Mouse (Mus musculus): ENCODE data around the gene Fam227a. TPM values are rescaled to one million over a fixed set of nuclear protein-coding genes. Genes with fewer than 3 reads are reported as not detected.
"Not testable (repeated sequence)": the region's sequence is repeated elsewhere in the genome, so short reads cannot be mapped to it uniquely, and the experiment has no call there.

Gene Fam227a
- polyA plus RNA-seq, 1 experiment = 0.16 TPM

DNA sequence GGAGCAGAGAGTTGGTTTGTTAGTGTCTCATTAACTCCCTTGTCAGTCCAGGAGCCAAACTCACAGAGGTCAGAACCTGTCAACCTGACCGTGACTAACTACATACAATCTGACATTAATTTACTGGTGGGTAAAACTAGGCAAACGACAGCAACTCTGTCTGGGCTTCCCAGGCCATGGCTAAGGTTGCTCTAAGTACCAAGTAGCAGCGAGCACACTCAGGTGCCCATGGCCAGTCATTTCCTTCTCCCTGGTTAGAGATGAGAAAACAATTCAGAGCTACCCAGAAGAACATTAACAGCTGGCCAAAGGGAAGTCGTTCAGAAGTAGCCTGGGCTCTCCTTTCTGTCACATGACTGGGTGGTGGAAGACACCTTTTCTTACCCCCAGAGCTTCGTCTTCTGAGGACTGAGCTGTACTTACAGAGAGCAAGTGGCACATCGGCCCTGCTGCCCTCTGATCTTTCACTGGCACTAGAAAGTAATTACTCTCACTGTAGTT is 26.4 kb upstream of the Fam227a start:
- no peak for DNase-seq (ENCODE audit: low read depth, low spot score)
- WGBS = 8% methylated on average over 6 of the region's 6 CpGs

DNA sequence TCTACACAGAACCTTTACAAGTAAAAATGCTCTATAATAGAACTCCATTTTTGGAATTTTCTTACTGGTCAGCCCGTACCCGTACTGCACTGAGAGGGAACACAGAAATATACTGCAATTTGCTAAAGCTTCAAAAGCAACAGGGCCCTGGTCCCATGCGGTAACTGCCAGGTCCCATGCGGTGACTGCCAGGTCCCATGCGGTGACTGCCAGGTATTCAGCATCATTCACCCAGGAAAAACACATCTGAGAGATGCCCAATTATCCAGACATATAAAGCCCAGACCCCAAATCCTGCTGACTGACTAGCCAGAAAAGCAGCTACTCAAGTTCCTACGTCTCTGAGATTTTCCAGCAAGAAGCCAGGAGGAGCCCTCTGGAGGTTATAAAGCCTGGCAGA is 25.9 kb upstream of the Fam227a start:
- DNase-seq (ENCODE audit: low read depth, low spot score) = no peak
- 70% methylated on average over 6 of the region's 6 CpGs for WGBS

DNA sequence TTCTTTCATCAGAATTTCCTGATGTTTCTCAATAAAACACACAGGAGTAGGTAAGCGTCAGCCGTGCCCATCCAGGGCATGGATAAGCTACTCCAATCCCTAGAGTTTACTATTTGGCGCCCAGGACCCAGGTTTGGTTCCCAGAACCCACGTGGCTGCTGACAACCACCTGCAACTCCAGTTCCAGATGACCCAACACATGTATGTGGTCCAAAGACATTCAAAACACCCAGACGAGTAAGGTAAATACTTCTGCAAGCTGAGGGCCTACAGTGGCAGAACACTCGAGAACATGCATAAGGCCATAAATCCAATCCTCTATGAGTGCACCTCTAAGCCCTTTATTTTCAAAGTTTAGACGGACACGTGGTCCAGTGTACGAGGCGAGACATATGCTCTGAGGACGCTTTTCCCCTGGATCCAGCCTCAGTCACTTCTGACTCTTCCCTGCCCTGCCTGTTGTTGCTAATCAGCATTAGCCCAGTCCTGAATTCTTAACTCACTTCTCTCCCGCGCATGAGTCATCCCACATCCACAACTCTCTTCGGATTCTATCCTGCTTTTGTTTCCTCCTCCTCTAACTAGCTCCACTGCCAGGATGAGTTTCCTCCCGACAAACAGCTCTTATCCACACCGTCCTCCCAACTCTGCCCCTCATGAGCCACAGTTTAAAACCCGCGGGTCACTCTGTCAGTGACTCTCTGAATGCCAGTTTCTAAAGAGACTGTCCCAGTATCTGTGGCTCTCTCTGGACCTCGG is 25.1 kb upstream of the Fam227a start:
- 25% methylated on average over 19 of the region's 19 CpGs for WGBS
- no peak for DNase-seq (ENCODE audit: low read depth, low spot score)

DNA sequence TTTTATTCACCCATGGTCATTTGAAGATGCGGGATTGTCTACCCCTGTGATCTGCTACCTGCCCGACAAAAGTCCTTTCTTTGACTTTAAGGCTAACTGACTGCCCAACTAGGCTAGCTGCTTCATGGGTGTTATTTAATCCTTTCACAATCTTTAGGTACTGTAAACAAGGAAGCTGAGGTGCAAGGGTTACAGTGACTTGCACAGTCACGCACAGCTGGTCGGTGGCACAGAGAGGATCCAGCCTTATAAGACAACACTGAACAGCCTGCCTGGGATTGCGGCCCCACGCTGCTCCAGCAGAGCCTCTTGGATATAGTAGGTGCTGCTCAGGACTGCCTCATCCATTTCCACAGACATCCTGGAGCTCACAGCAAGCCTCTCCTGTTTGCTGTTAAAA is 24.4 kb upstream of the Fam227a start:
- 26% methylated on average over 6 of the region's 6 CpGs for WGBS
- no peak for DNase-seq (ENCODE audit: low read depth, low spot score)

DNA sequence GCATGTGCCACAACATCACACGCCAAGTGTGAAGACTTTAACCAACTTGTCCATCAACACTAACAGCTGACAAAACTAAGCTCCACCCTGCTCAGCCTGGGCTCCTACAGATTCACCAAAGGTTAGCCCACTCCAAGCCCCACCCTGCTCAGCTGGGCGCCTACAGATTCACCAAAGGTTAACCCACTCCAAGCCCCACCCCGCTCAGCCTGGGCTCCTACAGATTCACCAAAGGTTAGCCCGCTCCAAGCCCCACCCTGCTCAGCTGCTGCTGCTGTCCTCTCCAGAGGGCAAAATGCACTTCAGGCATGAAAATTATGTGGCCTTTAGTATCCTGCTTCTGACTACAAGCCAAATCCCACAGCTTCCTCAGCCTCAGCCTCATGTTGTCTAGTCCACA is 23.2 kb upstream of the Fam227a start:
- DNase-seq (ENCODE audit: low read depth, low spot score) = no peak
- WGBS = 49% methylated on average over 4 of the region's 4 CpGs

DNA sequence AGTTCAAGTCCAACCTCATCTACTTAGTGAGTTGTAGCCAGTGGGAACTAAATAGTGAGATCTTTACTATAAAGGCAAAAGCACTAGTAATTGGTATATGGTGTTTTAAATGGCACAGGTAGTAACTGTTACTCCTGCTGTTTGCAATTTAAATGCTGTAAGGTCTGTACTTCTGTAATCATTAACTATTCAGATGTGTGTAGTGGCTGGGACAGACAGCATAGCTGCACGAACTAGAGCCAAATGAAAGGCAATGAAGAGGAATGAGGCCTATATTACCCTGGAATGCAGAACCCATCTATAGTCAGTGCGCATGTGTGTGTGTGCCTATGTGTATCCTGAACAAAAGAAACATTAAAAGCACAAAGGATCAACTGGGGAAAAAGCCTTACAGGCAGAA is 19.2 kb upstream of the Fam227a start:
- no peak for DNase-seq (ENCODE audit: low read depth, low spot score)
- 43% methylated on average over 2 of the region's 2 CpGs for WGBS

DNA sequence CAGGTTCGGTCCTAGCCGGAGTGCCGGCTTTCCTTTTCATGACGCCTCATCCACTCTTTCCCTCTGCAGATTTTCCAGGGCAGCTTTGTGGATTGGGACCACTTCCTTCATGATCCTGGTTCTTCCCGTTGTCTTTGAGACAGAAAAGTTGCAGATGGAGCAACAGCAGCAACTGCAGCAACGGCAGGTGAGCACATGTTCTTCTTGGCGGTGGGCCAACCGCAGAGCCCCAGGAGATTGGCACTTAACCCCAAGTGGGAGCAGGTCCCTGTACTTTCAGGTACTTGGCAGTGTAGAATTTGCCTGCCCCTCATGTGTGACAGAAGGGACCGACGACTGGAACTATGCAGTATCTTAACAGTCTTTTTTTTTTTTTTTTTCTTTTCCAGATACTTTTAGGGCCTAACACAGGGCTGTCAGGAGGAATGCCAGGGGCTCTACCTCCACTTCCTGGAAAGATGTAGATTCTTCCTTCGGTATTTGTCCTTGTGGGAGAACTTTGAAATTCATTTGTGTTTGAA is 13.1 kb upstream of the Fam227a start:
- 53% methylated on average over 11 of the region's 11 CpGs for WGBS
- DNase-seq (ENCODE audit: low read depth, low spot score) = not testable (repeated sequence)

DNA sequence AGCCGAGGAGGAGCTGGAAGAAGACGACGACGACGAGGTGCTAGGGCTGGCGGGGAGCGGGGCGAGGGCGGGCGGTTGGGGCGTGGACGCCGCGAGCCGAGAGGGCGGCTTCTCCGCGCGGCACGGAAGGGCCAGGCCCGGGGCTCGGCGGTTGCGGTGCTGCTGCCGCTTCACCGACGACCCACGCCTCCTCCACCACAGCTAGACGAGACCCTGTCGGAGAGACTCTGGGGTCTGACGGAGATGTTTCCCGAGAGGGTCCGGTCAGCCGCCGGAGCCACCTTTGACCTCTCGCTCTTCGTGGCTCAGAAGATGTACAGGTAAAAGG is 12.2 kb upstream of the Fam227a start:
- no peak for DNase-seq (ENCODE audit: low read depth, low spot score)
- under 1% methylated on average over 37 of the region's 37 CpGs for WGBS

DNA sequence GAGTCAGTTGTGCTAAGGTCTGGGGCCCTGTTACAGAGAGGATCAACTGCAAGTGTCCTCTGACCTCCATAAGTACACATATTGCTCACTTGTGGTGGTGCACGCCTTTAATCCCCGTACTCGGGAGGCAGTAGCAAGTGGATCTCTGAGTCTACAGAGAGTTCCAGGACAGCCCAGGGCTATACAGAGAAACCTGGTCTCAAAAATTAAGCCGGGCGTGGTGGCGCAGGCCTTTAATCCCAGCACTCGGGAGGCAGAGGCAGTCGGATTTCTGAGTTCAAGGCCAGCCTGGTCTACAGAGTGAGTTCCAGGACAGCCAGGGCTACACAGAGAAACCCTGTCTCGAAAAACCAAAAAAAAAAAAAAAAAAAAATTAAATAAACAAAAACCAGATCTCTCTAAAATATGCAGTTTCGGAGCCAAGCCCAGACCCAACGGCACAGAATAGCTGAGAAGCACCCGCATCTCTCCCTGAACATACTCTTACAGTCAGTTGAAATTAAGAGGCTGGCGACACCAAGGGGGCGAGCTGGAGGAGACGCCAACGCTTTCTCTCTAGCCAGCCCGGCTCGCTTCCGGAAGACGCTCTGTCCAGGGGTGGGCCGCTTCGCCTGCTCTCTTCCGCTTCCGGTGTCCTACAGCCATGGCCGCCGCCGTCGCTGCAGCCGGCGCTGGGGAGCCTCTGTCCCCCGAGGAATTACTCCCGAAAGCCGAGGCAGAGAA is 11.7 kb upstream of the Fam227a start, which contains the start of gene Tomm22:
Gene Tomm22 (plus strand): TSS at position 613 of the 723 bp plus-strand sequence.
- DNase-seq (ENCODE audit: low read depth, low spot score) = no peak

DNA sequence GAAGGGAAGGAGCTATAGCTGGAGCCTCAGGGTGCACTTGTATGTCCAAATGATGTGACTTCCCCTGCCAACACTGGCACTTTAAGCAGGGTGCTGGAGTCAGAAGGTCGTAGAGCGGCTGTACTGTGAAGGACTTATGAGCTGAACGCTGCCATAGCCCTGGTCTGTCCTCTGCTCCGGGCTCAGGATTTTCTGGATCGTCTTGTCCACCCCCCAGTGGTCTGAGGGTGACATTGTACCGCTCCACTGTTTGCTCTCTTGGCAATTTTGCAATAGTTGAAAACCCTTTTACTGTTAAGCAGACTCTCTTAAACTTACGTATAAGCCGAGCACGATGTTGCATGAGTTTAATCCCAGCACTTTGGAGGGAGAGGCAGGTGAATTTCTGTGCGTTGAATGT is 10.4 kb upstream of the Fam227a start:
- DNase-seq (ENCODE audit: low read depth, low spot score) = no peak
- WGBS = 55% methylated on average over 10 of the region's 10 CpGs

More for the DNA sequence above, 11.7 kb upstream of the Fam227a start, which contains the start of gene Tomm22:
- WGBS = 11% methylated on average over 33 of the region's 33 CpGs

DNA sequence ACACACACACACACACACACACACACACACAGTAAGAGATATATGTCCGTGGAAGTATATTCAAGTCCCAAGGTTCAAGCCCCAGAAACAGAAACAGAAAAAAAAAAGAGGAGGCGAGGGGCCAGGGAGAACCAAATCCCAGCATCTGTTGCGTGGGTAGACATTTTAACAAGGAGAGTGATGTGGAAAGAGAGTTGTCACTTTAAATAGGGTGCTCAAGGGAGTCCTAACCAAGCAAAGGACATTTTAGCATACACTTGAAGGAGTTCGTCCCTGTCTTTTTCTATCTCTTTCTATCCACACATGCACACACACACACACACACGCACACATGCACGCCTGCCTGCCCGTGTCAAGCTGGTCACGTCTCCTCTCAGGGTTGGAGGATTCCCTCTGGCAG is 5.9 kb upstream of the Fam227a start:
- 92% methylated on average over 8 of the region's 8 CpGs for WGBS
- DNase-seq (ENCODE audit: low read depth, low spot score) = no peak

DNA sequence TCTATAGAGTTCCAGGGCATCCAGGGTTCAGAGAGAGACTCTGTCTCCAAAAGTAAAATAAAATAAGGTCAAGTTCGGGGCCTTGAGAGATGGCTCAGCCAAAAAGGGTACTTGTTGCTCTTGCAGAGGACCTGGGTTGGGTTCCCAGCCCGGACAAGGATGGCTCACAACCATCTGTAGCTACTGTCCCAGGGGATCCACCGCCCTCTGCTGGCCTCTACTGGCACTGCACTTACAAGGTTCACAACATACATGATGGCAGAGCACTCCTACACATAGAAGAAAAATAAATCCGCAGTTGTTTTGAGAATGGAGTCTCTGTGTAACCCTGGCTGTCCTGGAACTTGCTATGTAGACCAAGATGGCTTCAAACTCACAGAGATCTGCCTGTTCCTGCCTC is 3.1 kb upstream of the Fam227a start:
- 75% methylated on average over 4 of the region's 4 CpGs for WGBS
- DNase-seq (ENCODE audit: low read depth, low spot score) = no peak

DNA sequence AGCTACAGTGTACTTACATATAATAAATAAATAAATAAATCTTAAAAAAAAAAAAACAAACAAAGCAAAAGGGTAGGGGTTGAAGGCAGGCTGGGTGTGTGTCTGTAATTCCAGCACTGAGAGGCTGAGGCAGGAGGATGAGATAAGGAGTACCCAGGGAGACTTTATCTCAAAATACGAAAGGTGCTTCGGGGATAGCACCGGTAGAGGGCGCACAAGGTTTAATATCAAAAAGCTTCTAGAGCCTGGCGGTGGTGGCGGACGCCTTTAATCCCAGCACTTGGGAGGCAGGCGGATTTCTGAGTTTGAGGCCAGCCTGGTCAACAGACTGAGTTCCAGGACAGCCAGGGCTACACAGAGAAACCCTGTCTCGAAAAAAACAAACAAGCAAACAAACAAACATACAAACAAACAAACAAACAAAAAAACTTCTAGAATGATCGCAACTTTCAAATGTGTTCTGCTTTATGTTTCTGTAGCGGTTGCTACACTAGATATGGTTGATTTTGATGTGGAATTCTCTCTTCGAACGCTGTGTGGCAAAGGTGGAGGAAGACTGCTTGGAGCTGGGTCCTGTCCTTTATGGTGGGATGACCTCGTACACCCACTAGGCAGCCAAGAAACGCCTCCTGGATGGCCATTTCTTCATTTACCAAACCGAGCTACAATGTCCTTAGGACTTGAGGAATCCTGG is 772 bp downstream of the Fam227a start:
- WGBS = 2% methylated on average over 16 of the region's 16 CpGs
- peak; percentile 73 for DNase-seq (ENCODE audit: low read depth, low spot score)

DNA sequence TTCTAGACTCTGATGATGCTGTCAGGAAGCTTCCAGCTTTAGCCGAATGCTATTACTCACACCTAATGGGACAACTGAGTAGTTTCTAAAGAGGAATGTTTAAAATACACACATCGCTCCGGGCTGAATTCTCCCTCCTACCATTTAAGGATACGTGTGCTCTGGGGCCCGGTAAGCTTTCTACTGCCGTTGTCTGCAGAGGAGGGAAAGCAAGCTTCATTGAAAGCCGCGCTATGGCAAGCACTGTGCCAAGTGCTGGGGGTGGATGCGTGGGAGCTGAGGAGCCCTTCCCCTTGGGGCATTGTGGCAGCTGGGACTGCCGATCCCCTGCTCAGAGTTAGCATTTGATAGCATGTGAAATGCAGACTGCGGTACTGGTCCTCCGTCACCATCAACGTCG is 2.3 kb downstream of the Fam227a start:
- DNase-seq (ENCODE audit: low read depth, low spot score) = no peak
- 86% methylated on average over 14 of the region's 14 CpGs for WGBS

DNA sequence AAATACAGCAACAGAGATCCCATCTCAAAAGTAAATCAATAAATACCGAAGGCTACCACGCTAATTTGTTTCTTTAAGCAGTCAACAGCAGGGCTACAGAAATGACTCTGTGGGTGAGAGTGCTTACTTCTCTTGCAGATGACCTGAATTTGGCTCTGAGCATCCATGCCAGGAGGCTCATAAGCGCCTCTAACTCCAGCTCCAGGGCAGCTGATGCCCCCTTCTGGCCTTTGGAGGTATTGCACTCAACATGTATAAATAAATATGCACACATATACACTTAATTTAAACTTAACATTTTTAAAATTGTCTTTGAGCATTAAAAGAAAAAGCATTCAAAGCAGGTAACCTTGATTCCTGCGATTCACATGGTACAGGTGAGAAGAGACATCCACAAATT is 7.3 kb downstream of the Fam227a start:
- 81% methylated on average over 4 of the region's 4 CpGs for WGBS
- no peak for DNase-seq (ENCODE audit: low read depth, low spot score)

DNA sequence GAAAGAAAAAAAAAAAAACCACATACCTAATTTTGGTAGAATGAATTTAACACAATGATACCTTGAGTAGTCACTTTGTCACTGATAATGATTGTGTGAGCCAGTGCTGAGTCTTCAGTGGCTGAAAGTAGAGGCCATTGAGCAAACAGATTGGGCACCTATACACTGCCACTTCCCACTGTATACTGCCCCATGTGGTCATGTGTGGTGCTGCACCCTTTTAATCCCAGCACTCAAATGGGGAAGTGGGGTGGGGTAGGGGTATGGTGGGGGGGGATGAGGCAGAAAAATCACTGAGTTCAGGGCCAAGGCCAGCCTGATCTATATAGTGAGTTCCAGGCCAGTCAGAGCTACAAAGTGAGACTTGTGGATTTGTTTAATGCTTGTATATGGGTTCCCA is 8.2 kb downstream of the Fam227a start:
- no peak for DNase-seq (ENCODE audit: low read depth, low spot score)

DNA sequence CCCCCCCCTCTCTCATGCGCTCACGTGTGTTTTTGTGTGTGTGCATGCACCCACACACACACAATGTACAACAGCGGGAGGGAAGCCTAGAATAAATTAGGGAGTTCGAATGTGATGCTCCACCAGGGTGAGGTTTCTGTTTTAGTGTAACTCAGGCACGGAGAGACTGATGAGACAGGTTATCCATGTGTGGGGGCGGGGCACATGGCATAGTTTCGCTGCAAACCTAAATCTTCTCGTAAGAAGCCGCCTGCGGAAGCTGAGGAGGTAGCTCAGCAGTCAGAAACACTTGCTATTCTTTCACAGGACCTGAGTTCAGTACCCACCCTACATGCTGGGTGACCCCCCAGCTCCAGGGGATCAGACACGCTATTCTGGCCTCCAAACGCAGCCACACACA is 10.6 kb downstream of the Fam227a start:
- 87% methylated on average over 12 of the region's 12 CpGs for WGBS

DNA sequence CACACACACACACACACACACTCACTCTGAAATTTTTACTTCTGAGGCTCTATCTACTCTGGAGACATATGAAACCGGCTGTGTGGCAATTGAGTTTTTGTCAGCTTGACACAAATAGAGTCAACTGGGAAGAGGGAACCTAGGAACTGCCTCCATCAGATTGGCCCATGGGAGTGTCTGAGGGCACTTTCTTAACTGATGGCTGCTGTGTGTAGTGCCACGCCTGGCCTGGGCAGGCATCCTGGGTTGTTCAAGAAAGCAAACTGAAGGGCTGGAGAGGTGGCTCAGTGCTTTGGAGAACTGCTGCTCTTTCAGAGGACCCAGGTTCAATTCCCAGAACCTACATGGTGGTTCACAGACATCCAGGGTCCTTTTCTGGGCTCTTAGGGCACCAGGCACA is 13.3 kb downstream of the Fam227a start:
- DNase-seq (ENCODE audit: low read depth, low spot score) = no peak
- WGBS = 70% methylated on average over 2 of the region's 2 CpGs

More for the DNA sequence above, 10.6 kb downstream of the Fam227a start:
- DNase-seq (ENCODE audit: low read depth, low spot score) = no peak

DNA sequence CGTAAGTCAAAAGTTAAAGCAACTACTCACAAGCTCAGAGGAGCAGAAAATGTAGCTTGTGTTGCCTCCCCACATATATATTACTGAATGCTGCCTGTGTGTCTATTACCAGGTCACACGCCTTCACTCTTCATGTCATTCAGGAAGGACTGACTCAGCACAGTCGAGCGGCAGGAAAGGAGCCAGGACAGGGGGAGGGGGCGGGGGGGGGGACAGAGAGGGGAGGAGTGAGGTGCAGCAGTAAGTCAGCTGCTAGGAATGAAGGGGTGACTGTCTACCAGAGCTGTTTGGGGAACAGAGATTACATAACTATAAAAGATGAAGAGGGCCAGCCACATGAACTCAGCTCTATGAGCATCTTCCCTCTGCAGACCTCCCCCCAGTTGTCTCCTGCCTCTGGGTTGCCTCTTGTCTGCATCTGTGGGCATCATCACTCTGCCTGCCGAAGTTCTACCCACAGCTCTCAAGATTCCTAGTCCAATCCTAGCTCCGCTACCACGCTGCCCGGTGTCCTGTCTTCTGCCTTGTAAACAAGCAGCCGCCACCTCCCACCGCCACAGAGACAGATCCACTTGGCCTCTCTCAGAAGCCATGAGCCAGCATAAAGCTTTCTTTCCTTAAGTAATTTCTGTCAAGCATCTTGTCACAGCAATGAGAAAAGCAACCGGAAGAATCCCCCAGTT is 17.5 kb downstream of the Fam227a start:
- no peak for DNase-seq (ENCODE audit: low read depth, low spot score)
- WGBS = 55% methylated on average over 12 of the region's 12 CpGs

DNA sequence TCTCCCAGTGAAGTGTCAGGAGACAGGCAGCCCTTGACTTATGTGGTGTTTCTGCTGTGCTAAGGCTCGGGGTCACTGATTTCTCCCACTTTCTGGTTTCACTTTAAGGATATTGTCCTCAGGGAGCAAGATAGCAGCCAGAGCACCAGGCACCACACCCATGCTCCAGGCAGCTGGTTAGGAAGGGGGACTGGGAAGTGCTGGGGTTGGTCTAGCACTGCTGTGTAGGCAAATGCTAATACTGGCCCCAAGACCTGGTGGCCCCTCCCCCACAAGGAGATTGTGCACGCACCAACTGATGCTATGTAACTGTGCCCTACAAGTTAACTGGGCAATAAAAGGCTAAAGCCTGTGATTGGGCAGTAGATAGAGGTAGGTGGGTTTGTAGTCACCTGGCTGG is 28.3 kb downstream of the Fam227a start:
- 56% methylated on average over 2 of the region's 2 CpGs for WGBS

More for the DNA sequence above, 28.3 kb downstream of the Fam227a start:
- DNase-seq (ENCODE audit: low read depth, low spot score) = no peak
